Comparison of ENCODE assay signal across 8 mouse cellular contexts in genomic region chr2:151972880-151973594, GRCm38 (mm10). TPM values are rescaled to one million over a fixed set of nuclear protein-coding genes. Genes with fewer than 3 reads are reported as not detected.
DNase-seq lines count a peak whose midpoint lies in the region; ATAC-seq and TF ChIP-seq lines count a peak whose summit lies in the region.

No protein-coding gene starts in this region.

- peaks cover 54% of the 10 kb centered on the region for H3K4me1 ChIP-seq in heart, embryonic 10.5 days
- H3K4me1 ChIP-seq in hindbrain, embryonic 13.5 days (replicated peaks): peaks cover 80% of the 10 kb centered on the region
- H3K4me1 ChIP-seq in lung, postnatal 0 days (ENCODE audit: insufficient read depth, low read depth, low read length): peaks cover 45% of the 10 kb centered on the region

- no peaks in the 10 kb centered on the region for H3K9me3 ChIP-seq in heart, embryonic 10.5 days
- H3K9me3 ChIP-seq in hindbrain, embryonic 13.5 days: no peaks in the 10 kb centered on the region
- H3K9me3 ChIP-seq in lung, postnatal 0 days (ENCODE audit: low read length): no peaks in the 10 kb centered on the region

- intact Hi-C loops in heart, postnatal 25 days (cut with DNase I): loop anchor here (10.0 kb wide), 1 partner anchor 228 kb away; the partner anchor contains the start of gene Psmf1
- intact Hi-C loops in left cerebral cortex, postnatal 25 days (cut with DNase I): no loop called here

- DNase-seq in heart, embryonic 10.5 days (ENCODE audit: low spot score): no peak
- DNase-seq in heart, postnatal 25 days (ENCODE audit: low spot score): no peak
- peak; percentile 86 for DNase-seq in embryo, embryonic 10.5 days (ENCODE audit: low spot score)
- peak; percentile 81 for DNase-seq in lung, postnatal 0 days (ENCODE audit: low spot score)
- peak; percentile 69 for DNase-seq in retina, adult 2 months (ENCODE audit: low read depth, low spot score)
- DNase-seq in left cerebral cortex, postnatal 25 days (ENCODE audit: low spot score in 2 of 2): no peak

- no peak for TF ChIP-seq CTCF in lung, postnatal 0 days (IDR thresholded peaks at IDR 0.05)

- H3K36me3 ChIP-seq in heart, embryonic 10.5 days: peaks cover 18% of the 10 kb centered on the region
- 0 out of 2 replicates have a peak, but pooled peaks cover 3% of the 10 kb centered on the region for H3K36me3 ChIP-seq in hindbrain, embryonic 13.5 days
- H3K36me3 ChIP-seq in lung, postnatal 0 days (ENCODE audit: insufficient read depth, low read length): 0 out of 2 replicates have a peak, but pooled peaks cover 3% of the 10 kb centered on the region

- WGBS in heart, embryonic 10.5 days: 12% methylated on average over 23 of the region's 23 CpGs
- WGBS in hindbrain, embryonic 13.5 days: 13% methylated on average over 23 of the region's 23 CpGs
- WGBS in lung, postnatal 0 days: 33% methylated on average over 23 of the region's 23 CpGs

- peak overlapping the region; percentile 50 for H3K4me3 ChIP-seq in heart, embryonic 10.5 days
- H3K4me3 ChIP-seq in hindbrain, embryonic 13.5 days: peak overlapping the region; percentile 36
- peak overlapping the region; percentile 34 for H3K4me3 ChIP-seq in lung, postnatal 0 days (ENCODE audit: low read depth, low read length)

- H3K4me2 ChIP-seq in hindbrain, embryonic 13.5 days: peak overlapping the region; percentile 58
- peak overlapping the region; percentile 67 for H3K4me2 ChIP-seq in lung, postnatal 0 days (replicated peaks; ENCODE audit: low read depth, low read length)

- TF ChIP-seq EP300 in lung, postnatal 0 days (IDR thresholded peaks at IDR 0.05): peak; percentile 28; the same call in 1 of the 2 replicates

- peak overlapping the region; percentile 68 for H3K9ac ChIP-seq in hindbrain, embryonic 13.5 days
- 0 out of 2 replicates have a peak overlapping the region, but pooled peaks have one; percentile 13 for H3K9ac ChIP-seq in lung, postnatal 0 days (replicated peaks; ENCODE audit: low read depth)

- H3K27ac ChIP-seq in heart, embryonic 10.5 days: peak overlapping the region; percentile 30
- peak overlapping the region; percentile 76 for H3K27ac ChIP-seq in hindbrain, embryonic 13.5 days
- H3K27ac ChIP-seq in lung, postnatal 0 days (ENCODE audit: low read length): peak overlapping the region; percentile 79

- peak; percentile 35; the same call in 1 of the 2 replicates for ATAC-seq in hindbrain, embryonic 13.5 days (ENCODE audit: low FRiP score)
- peak; percentile 26 for ATAC-seq in lung, postnatal 0 days
- no peak for ATAC-seq in frontal cortex, adult (ENCODE audit: low TSS enrichment)

- peaks cover 72% of the 10 kb centered on the region for H3K27me3 ChIP-seq in heart, embryonic 10.5 days (ENCODE audit: insufficient read depth, poor library complexity, severe bottlenecking)
- H3K27me3 ChIP-seq in hindbrain, embryonic 13.5 days: 0 out of 2 replicates have a peak, but pooled peaks cover 11% of the 10 kb centered on the region
- H3K27me3 ChIP-seq in lung, postnatal 0 days (replicated peaks; ENCODE audit: insufficient read depth, low read length): no peaks in the 10 kb centered on the region

RNA-seq across cellular contexts. Expression of gene Fam110a, which starts 7.0 kb away (rescaled TPM):
- polyA plus RNA-seq in heart, embryonic 10.5 days (2016; fragmentation: Nextera tagmentation; extraction: Ambion mirVana): 11.4 and 16.3 TPM in 2 replicates
- 1 to 10 TPM; 4.5 to 4.7 TPM for total RNA-seq in heart, postnatal 25 days (2021)
- 68.1 and 71.4 TPM in 2 replicates for polyA plus RNA-seq in hindbrain, embryonic 13.5 days (2015; fragmentation: Nextera tagmentation; extraction: Ambion mirVana)
- 34.8 and 36.3 TPM in 2 replicates for polyA plus RNA-seq in lung, postnatal 0 days (2015; fragmentation: Nextera tagmentation; extraction: Ambion mirVana)
- 1 to 10 TPM; 6.6 to 8.4 TPM for total RNA-seq in left cerebral cortex, postnatal 25 days (2021)

RNA-seq across cellular contexts. Expression of gene Slc52a3, which starts 23.3 kb away (rescaled TPM):
- 1.2 and 1.3 TPM in 2 replicates for polyA plus RNA-seq in heart, embryonic 10.5 days (2016; fragmentation: Nextera tagmentation; extraction: Ambion mirVana)
- 1 to 10 TPM; 1.8 to 1.9 TPM for total RNA-seq in heart, postnatal 25 days (2021)
- 0.55 and 1.2 TPM in 2 replicates for polyA plus RNA-seq in hindbrain, embryonic 13.5 days (2015; fragmentation: Nextera tagmentation; extraction: Ambion mirVana)
- polyA plus RNA-seq in lung, postnatal 0 days (2015; fragmentation: Nextera tagmentation; extraction: Ambion mirVana): 26.0 and 26.7 TPM in 2 replicates
- 1 to 10 TPM; 4.0 to 4.1 TPM for total RNA-seq in left cerebral cortex, postnatal 25 days (2021)

Comparison
In these comparisons a context has a peak if more than half of its experiments do, and no peak if none do; other contexts are left out.
1. DNase-seq: peak in embryo, embryonic 10.5 days (single experiment), lung, postnatal 0 days (single experiment) and retina, adult 2 months (single experiment); none in heart, embryonic 10.5 days (single experiment), heart, postnatal 25 days (single experiment) and left cerebral cortex, postnatal 25 days (0 of 2).
2. RNA of gene Slc52a3, which starts 23.3 kb away (polyA plus RNA-seq): 26.0 to 26.7 TPM in lung, postnatal 0 days; 1.2 to 1.3 TPM in heart, embryonic 10.5 days and 0.55 to 1.2 TPM in hindbrain, embryonic 13.5 days; every median in the first group is over 10 times any median in the second.
3. Peak in every context shown above with its lines, with median percentiles within 50 percentile points of each other: H3K27ac ChIP-seq and H3K4me3 ChIP-seq.